Mouse (Mus musculus) cerebellum, adult 2 months (tissue): Measurements from ENCODE around the gene Nub1. TPM values are rescaled to one million over a fixed set of nuclear protein-coding genes. Genes with fewer than 3 reads are reported as not detected.

Source experiments
- DNase-seq, 2 experiments: peaks; one replicate each; pipeline ENCODE4 v3.0.0; 2021
- H3K27ac ChIP-seq: fragments of 200-500 bp; 2 replicates; pipeline ENCODE4 v1.5.1; 2012; ENCODE audit warnings: low read length, control low read depth, inconsistent platforms; ENCODE audit not compliant: insufficient read depth
- H3K27me3 ChIP-seq: fragments of 200-500 bp; 2 replicates; pipeline ENCODE4 v1.6.1; 2012; ENCODE audit warnings: inconsistent platforms, mild to moderate bottlenecking, low read length, moderate library complexity; ENCODE audit not compliant: control insufficient read depth, insufficient read depth
- H3K4me1 ChIP-seq: fragments of 200-500 bp; 2 replicates; pipeline ENCODE4 v1.6.1; 2011; ENCODE audit warnings: low read length; ENCODE audit not compliant: control insufficient read depth, insufficient read depth
- H3K4me3 ChIP-seq: fragments of 200-500 bp; replicated peaks from 2 replicates; pipeline ENCODE3; 2011; ENCODE audit warnings: mild to moderate bottlenecking, low read depth, low read length, control low read depth; ENCODE audit not compliant: insufficient read depth
- CTCF ChIP-seq: fragments of 200-500 bp; IDR thresholded peaks from 2 replicates; pipeline ENCODE4 v1.5.1; 2011; ENCODE audit warnings: low read depth, mild to moderate bottlenecking, control low read depth, low read length, moderate library complexity, borderline replicate concordance; ENCODE audit not compliant: insufficient read depth
- POLR2A ChIP-seq: fragments of 200-500 bp; IDR thresholded peaks from 2 replicates; pipeline ENCODE4 v1.6.1; 2011; ENCODE audit warnings: low read length, control low read depth, borderline replicate concordance; ENCODE audit not compliant: insufficient read depth
- WGBS: fragments of 180-500 bp; shearing (Covaris S2); methylation state at CpG from one replicate; pipeline ENCODE4 v1.1.7; 2018; 5-methylcytosine and 5-hydroxymethylcytosine counted together
- polyA plus RNA-seq: library from polyadenylated mRNA; depleted of rRNA; stranded (reverse); fragments of >200 nt; gene quantifications from 2 replicates; pipeline ENCODE4 v1.2.3, GENCODE M21; 2012

Nub1 gene
- polyA plus RNA-seq, 1 experiment = 80.4 TPM

GRCm38 (mm10) chr5:24738517-24738916, 53.2 kb downstream of the Nub1 start:
- Histone ChIP-seq H3K27me3 (no peaks in the 10 kb centered on the region), H3K27ac (no peak overlapping the region), H3K4me3 (no peak overlapping the region), H3K4me1 (no peaks in the 10 kb centered on the region)
- TF ChIP-seq CTCF = no peak
- TF ChIP-seq POLR2A = no peak
- WGBS = 94% methylated on average over 1 of the region's 1 CpGs
- no peak for DNase-seq

- TF ChIP-seq POLR2A (no peak), CTCF (no peak)
- H3K27ac ChIP-seq = no peak overlapping the region
- no peaks in the 10 kb centered on the region for H3K4me1 ChIP-seq
- DNase-seq = peak in 1 of 2 experiments; percentile 21
- H3K27me3 ChIP-seq = no peaks in the 10 kb centered on the region
- no peak overlapping the region for H3K4me3 ChIP-seq
- 30% methylated on average over 15 of the region's 15 CpGs for WGBS
These were observed 53.9 kb downstream of the Nub1 start for GRCm38 (mm10) chr5:24739141-24739753.

- Histone ChIP-seq H3K27me3 (no peaks in the 10 kb centered on the region), H3K4me1 (no peaks in the 10 kb centered on the region), H3K4me3 (no peak overlapping the region), H3K27ac (no peak overlapping the region)
- DNase-seq = no peak
- TF ChIP-seq CTCF (no peak), POLR2A (no peak)
- WGBS = 73% methylated on average over 15 of the region's 15 CpGs
These were observed 56.0 kb downstream of the Nub1 start for GRCm38 (mm10) chr5:24741172-24741885.

GRCm38 (mm10) chr5:24743956-24744355, 58.6 kb downstream of the Nub1 start:
- WGBS = 54% methylated on average over 10 of the region's 10 CpGs
- no peak for DNase-seq
- Histone ChIP-seq H3K4me1 (no peaks in the 10 kb centered on the region; the same call in 1 of the 2 replicates), H3K27me3 (no peaks in the 10 kb centered on the region), H3K4me3 (no peak overlapping the region), H3K27ac (no peak overlapping the region)
- TF ChIP-seq POLR2A (no peak), CTCF (no peak)

- H3K4me3 ChIP-seq = no peak overlapping the region
- no peak for DNase-seq
- H3K27me3 ChIP-seq = no peaks in the 10 kb centered on the region
- TF ChIP-seq CTCF = no peak
- no peak for TF ChIP-seq POLR2A
- H3K27ac ChIP-seq = no peak overlapping the region
- 32% methylated on average over 6 of the region's 6 CpGs for WGBS
- peaks cover 9% of the 10 kb centered on the region; the same call in 1 of the 2 replicates for H3K4me1 ChIP-seq
These were observed 62.2 kb downstream of the Nub1 start for GRCm38 (mm10) chr5:24747533-24747932.

- H3K4me3 ChIP-seq = peak overlapping the region; percentile 52
- DNase-seq = no peak
- no peaks in the 10 kb centered on the region for H3K27me3 ChIP-seq
- no peak overlapping the region for H3K27ac ChIP-seq
- H3K4me1 ChIP-seq = peaks cover 9% of the 10 kb centered on the region; the same call in 1 of the 2 replicates
- WGBS = 69% methylated on average over 5 of the region's 5 CpGs
- TF ChIP-seq POLR2A (no peak), CTCF (no peak)
These were observed 64.4 kb downstream of the Nub1 start for GRCm38 (mm10) chr5:24749731-24750130.

- H3K27ac ChIP-seq = peak overlapping the region; percentile 96
- peak; percentile 87 to 89 for DNase-seq
- peak overlapping the region; percentile 52 for H3K4me3 ChIP-seq
- 2% methylated on average over 58 of the region's 59 CpGs for WGBS
- H3K27me3 ChIP-seq = no peaks in the 10 kb centered on the region
- TF ChIP-seq CTCF = peak; percentile 69
- TF ChIP-seq POLR2A = peak; percentile 62; the same call in 1 of the 2 replicates
- H3K4me1 ChIP-seq = peaks cover 9% of the 10 kb centered on the region; the same call in 1 of the 2 replicates
These were observed 65.3 kb downstream of the Nub1 start for GRCm38 (mm10) chr5:24750321-24751304.
